Mouse (Mus musculus) left cerebral cortex, postnatal 14 days (tissue): Measurements from ENCODE around the gene Ksr1. TPM values are rescaled to one million over a fixed set of nuclear protein-coding genes. Genes with fewer than 3 reads are reported as not detected.

Experiments
- DNase-seq, 2 experiments: peaks; one replicate each; pipeline ENCODE4 v3.0.0; 2021 to 2022; ENCODE audit warnings: low spot score in 2 of 2, mixed read lengths in 1 of 2
- intact Hi-C: fragments of 180-260 bp; cut with DNase I; formaldehyde crosslinking; loops from one replicate; pipeline ENCODE4 v1.15.1; 2025
- total RNA-seq, 2 experiments: library from RNA; stranded (reverse); gene quantifications; 2 replicates each; pipeline ENCODE4 v1.2.3; 2021

The Ksr1 gene
- total RNA-seq, 2 experiments from 2014 or later = 55.5 to 56.7 TPM

DNA sequence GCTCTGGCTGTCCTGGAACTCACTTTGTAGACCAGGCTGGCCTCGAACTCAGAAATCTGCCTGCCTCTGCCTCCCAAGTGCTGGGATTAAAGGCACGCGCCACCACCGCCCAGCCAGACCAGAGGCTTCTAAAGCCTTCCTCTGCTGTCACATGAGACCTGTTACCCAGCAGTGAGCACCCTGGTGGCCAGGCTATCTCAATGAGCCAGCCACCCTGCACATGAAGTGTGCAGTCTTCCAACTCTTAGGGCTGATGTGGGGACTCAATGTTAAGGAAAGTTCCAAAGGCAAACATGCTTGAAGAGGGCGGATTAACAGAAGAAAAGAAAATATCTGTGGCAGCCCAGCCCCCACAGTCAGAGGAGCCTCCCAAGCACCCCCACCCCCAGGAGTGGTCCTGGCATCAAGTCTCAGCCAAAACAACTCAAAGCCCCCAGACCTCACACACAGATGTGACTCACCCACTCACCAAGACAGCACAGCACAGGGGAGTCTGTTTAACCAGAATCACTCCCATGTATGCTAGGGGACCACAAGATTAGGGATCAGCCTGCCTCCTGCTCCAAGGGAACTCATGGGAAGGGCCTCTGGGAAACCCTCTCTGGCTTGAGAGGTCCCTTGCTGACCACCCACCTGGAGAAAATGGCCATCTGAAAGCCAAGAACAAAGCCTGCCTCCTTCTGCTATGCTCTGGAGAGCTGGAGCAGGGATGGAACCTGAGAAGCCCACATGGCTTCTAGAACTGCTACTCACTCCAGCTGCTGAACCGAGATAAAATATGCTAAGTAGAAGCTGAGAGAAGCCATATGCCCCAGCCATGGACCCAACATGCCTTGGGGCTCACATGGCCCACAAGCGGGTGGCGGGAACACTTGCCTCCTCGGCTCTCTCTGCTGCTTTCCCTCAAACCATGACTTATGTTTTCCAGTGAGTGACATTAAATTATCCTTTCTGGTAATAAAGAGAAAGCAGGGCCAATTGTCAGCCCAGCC, 91.8 kb downstream of the Ksr1 start:
- DNase-seq = no peak
- intact Hi-C loops = no loop called here

DNA sequence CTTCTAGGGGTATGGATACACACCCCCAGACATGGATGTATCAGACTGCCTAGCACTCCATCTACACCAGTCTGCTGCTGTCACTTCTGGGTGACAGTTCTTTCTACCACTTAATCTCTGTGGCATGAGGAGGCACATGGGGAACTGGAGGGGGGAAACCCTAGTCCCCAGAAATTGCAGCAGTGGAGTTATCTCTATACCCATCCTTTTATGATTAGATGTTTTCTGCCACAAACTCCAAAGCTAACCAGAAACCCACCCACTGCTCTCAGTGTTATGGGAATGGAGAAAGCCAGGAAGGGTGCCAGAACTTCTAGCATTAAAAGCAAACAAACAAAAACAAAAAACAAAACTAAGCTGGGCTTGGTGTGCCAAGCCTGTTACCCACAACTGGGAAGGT, 92.8 kb downstream of the Ksr1 start:
- no peak for DNase-seq
- intact Hi-C loops = no loop called here

DNA sequence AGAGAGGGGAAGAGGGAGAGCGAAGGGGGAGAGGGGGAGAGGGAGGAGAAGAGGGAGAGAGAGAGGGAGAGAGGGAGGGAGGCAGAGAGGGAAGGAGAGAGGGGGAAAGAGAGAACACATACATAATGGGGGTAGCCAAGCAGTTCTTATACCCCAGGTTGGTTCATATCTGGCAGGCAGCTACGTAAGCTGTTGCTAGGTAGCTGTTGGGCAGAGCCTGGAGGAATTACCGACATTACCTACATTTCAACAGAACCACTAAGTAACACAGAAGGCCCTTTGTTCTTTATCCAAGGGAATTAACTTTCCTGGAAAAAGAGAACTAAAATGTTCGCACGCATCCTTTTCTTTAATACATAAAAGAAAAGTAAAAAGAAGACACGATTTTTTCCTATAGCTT, 93.4 kb downstream of the Ksr1 start:
- intact Hi-C loops = no loop called here
- DNase-seq = no peak

DNA sequence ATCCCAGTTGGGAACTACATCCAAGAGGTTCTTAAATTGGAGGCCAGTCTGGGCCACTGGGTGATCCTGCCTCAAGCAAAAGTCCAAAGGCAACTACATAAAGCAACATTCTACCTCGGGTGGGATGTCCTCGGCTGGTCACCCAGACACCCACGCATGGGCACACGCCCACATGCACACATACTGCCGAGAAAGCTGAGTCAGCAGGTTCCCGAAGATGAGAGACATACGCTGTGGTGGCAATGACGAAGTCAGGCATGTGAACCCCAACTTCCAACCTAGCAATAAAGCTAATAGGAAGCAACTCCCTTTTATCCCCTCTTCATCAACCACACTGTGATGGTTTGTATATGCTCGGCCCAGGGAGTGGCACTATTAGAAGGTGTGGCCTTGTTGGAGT, 94.7 kb downstream of the Ksr1 start:
- intact Hi-C loops = no loop called here
- DNase-seq = no peak

DNA sequence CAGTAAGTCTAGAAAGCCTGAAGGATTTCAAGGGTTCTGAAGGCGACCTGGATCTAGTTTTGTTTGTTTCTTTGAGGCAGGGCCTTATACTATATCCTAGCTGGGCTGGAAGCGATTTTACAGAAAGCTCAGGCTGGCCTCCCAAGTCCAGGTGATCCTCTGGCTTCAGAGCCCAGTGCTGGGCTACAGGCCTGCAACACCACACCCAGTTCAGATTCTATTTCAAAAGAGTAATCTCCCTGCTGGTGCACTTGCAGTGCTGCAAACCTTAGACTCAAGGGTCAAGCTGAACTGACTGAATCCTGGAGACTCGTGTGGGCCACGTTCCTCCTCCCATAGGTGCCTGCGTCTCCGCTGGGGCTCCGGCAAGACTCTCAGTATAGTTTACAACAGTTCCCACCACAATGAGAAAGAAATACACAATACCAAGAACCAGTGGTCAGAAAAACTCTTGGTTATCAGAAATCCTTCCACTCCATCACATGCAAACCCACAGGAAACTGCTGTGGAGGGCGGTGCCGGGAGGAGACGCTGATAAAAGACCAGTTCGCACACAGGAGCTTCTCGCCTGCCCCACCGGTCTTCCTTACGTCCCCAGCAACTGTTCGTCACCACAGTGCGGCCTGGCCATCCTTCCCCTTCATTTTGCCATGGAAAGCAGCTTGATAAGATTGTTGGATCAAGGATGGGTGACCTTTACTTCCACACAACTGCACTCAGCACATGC, 95.3 kb downstream of the Ksr1 start:
- intact Hi-C loops = no loop called here
- DNase-seq = no peak

DNA sequence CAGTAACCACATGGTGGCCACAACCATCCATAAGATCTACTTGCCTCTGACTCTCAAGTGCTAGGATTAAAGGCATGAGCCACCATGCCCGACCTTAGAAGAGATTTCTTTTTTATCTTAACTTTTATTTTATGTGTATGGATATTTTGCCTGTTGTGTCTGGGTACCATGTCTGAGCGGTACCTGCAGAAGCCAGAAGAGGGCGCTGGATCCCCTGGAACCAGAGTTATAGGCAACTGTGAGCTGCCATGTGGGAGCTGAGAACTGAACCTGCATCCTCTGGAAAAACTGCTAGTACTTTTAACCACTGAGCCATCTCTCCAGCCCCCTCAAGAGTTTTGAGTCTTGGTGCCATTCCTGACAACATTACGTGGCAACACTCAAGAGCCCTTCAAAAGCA, 97.3 kb downstream of the Ksr1 start:
- intact Hi-C loops = no loop called here
- DNase-seq = no peak

DNA sequence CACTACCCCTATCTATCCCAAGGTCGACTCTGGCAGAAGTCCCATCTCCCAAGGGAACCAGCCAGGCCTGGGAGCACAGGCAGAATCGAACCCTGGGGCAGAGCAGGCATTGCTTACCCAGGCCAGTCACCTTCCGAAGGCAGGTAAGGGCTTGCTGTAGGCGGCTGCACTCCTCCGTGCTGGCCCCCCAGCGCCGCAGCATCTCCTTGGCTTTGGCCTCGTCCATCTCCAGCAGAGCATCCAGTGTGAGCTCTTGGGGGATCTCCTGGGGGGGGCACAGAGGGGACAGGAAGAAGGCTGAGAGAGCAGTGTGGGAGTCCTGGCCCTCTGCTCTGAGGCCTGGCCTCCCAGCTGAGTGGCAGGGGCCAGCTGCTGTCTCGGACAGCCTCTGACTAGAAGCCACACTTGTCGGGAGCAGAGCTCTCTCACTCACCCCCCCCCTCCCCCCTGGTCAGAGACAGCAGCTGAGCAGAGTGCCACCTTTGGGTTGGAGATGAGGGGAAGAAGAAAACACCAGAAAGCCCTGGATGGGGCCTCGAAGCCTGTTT, 99.0 kb downstream of the Ksr1 start:
- intact Hi-C loops = no loop called here
- no peak for DNase-seq

DNA sequence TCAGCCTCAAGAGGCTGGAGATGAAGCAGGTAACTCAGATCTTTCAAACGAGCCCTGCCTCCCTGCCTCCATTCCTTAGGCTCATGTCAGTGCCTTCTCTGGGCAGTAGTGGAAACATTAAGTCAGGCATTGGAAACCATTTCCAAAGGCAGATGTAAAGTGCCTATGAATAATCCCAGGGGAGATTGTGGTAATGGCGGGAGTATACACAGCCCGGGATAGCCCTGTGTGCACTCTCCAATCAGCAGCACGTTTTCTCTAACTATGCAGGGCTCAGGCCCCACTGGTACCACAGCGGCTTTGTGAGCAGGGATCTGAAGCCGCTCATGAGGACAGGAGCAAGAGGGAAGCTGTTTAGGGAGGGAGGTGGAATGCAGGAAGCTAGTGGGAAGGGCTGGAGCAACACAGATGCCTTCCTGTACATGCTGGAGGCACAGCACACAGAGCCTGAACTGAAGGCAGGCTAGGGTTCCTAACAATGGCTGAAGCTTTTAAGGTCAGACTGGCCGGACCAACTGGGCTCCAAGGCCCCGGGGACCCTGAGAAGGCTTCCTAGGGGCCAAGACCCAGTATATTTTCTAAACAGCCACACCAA, 99.5 kb downstream of the Ksr1 start:
- intact Hi-C loops = no loop called here
- DNase-seq = no peak

DNA sequence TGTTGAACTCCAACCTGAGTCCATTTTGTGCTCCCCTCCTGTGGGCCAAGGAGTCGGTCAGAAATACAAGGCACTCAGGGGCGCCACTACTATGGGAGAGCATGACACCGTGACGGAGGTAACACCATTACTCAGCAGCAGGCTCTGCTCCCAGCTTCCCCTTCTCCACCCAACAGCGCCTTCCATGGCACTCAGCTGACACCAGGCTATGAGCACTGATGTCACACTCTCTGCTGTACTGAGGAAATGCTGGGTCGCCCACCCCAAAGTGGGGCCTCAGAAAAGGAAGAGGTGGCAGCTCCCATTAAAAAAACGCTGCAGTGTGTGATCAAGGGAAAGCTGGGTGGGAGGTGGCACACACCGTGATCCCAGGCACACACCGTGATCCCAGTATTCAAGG, 101.0 kb downstream of the Ksr1 start:
- intact Hi-C loops = no loop called here

DNA sequence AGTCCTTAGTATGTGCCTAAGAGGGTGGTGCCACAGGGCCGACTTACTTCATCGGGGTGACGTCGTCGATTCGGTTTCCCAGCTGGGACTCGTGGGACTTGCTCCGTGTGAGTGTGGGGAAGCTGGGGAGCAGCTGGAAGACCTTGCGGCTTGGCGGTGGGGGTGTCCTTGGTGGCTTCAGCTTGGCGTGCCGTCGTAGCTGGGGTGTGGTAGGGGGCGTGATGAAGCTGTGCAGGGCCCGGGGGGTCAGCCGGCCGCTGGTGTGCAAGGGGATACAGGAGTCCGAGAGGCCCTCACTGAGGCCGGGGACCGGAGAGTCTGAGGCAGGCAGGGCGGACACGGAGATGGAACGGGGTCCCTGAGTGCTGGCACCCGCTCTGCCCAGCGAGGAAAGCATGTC, 101.4 kb downstream of the Ksr1 start:
- no peak for DNase-seq
- intact Hi-C loops = no loop called here

More for the DNA sequence above, 101.0 kb downstream of the Ksr1 start:
- DNase-seq = no peak

DNA sequence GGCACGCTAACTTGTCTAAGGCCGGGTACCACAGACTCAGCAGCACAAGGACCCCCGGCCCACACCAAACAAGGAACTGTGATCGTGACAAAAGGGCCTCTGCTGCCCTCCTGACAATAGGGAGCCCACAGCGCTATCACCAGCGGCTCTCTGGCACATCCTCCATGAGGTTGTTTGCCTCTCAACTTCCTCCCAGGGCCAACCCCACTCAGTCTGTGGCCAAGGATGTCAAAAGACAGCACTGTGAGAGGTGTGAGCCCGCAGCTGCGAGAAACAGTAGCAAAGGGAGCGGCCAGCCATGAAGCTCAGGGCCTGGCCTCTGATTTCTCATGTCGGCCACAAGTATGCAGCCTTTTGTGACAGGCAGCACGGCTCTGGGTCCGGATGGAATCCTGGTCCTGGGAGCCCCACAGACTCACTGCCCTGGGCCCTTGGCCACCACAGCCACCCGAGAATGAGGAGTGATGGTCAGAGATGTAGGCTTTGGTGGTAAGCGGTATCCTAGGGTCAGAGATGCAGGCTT, 104.2 kb downstream of the Ksr1 start:
- intact Hi-C loops = no loop called here
- no peak for DNase-seq

DNA sequence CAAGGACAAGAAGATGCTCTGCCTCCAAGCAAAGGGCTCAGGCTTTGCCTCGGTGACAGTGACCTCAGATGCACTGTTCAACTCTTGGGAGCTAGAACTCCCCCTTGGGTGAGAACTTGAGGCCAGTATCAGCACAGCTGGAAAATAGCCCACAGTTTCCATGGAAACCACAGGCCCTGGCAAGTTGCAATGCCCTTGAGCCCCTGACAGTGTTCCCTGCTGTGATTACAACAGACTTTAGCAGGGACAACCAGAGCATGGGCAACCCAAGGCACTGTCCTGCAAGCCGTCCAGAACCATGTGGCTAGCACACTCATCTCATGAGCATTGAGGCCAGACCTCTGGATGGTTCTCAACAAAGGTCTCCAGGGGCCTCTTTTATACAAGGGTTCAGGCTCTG, 106.7 kb downstream of the Ksr1 start:
- intact Hi-C loops = loop anchor here (5.0 kb wide), 1 partner anchor 253 kb away; no protein-coding TSS in a partner anchor
- DNase-seq = peak in 1 of 2 experiments; percentile 33

DNA sequence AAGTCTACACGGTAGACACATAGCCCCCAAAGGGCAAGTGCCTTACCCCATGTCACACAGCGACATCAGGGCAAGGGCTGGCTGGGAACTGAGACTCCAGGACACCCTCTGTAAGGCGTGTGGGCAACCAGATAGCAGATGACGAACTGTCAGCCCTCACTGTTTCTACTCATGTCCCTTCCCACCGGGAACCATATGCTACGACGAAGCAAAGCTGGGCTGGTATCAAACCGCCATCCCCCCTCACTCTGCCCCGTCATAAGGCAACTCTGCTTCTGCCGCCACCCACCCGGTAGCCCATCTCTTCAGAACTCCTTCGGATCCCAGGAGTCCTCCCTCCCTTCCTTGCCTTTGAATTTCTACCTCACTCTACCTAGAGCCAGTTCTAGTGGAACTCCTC, 108.7 kb downstream of the Ksr1 start:
- DNase-seq = no peak
- intact Hi-C loops = loop anchor here (5.0 kb wide), 1 partner anchor 255 kb away; no protein-coding TSS in a partner anchor

DNA sequence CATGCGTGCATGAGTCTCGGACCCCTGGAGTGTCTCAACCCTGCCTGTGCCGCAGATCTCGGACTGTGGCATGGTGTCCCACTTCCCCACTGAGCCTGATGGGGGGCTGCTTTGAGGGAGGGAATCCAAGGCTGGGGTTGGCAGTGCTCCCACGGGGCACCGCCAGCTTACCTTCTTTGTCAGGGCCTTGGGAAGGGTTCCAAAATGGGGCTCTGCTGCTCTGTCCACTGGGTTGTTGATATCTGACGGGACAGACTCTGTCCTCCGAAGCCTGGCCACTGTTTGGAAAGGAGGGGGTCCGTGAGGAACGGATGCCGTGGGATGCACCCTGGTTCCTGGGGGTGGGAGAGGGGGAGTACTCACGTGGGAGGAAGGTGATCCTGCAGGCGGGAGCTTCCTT, 109.9 kb downstream of the Ksr1 start:
- intact Hi-C loops = loop anchor here (5.0 kb wide), 1 partner anchor 256 kb away; no protein-coding TSS in a partner anchor
- DNase-seq = no peak

DNA sequence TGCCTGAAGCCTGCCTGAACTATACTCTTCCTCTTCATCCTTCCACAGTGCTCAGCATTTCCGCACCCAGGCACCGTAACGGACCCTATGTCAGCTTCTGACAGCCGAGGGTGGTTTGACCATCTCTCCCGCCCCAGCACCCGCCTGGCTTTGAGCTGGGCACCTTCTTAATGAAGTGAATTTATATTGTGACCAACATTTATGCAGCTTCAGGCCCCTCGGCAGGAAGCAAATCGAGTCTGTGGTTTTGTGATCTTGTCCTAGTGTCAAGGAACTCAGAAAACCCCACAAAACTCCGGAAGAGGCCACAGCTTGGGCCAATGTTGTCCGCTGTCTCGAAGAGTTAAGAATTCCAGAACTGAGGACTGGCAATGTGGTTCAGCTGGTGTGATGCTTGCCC, 112.6 kb downstream of the Ksr1 start:
- no peak for DNase-seq
- intact Hi-C loops = loop anchor here (5.0 kb wide), 2 partner anchors 49 to 114 kb away; partner anchors contain the start of gene Ksr1

DNA sequence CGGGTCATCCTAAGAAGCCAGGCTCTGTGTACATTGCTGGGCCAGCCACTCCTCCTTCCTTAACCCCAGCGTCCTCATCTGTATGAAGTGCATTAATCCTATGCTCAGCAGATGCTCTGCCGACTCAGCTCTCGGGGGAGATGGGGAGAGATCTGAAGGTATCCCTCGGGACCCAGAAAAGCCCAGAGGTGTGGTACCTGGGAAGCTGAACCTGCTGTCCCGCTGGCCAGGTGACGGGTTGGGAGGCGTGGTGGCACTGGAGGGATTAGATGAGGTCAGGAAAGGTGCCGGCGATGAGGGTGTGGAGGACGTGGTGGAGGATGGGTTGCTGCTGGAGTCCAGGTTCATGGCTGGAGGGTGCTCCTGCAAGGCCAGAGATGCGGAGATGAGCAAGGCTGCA, 113.2 kb downstream of the Ksr1 start:
- intact Hi-C loops = loop anchor here (5.0 kb wide), 2 partner anchors 49 to 114 kb away; partner anchors contain the start of gene Ksr1
- DNase-seq = no peak

DNA sequence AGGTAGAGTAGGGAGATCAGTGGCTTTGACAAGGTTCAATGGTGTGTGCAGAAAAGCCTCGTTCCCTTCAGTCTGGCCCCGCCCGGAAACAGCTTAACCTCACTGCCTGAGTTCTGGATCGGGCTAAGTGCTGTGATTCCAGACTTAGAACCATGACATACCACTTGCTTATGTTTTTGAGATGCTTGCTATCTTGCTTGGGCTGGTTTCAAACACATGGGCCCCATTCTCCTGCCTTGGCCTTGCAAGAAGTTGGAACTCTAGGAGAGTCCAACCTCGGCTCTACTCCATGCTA, 114.8 kb downstream of the Ksr1 start:
- intact Hi-C loops = loop anchor here (5.0 kb wide), 2 partner anchors 51 to 116 kb away; partner anchors contain the start of gene Ksr1

DNA sequence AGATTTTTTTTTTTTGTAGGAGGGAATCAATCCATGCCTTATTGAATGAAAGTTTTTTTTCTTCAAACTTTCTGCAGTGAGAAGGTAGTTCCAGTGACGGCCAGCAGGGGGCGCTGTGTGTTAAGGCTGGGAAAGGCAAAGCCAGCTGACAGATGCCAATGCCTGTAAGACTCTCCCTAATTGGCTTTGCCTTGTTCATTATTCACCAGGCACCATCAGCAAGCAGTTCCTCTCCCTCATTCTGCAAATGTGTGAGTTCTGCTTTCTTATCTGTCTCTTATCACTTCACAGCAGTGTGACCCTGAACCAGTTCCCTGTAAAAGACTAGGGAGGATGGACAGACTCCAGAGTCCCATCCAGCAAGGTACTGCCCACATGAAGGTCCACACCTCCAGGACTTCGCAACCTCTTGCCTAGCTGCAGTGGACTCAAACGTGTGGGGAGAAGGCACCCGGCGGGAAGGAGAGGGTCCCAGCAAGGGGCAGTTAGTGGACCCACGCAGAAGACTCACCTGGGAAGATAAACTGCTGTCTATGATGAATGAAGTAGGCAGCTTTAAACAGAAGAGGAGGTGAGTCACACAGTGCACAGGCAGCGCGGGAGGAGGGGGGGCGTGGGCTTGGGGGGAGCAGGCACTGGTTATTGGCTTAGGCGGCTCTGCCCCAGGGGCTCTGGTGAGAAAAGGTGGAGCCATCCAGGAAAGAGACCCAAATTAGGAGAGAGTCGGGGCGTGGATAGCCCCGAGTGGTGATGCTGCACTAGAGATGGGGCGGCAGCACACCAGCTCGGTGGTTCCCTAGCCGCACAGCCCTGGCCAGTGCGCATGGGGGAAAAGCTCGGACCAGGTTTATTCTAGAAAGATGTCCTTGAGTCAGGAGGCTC, 115.4 kb downstream of the Ksr1 start:
- intact Hi-C loops = loop anchor here (1.0 to 5.0 kb wide), 3 partner anchors 51 to 183 kb away; partner anchors contain the start of gene Ksr1
- peak; percentile 87 to 92 for DNase-seq

More for the DNA sequence above, 114.8 kb downstream of the Ksr1 start:
- DNase-seq = no peak
